Mouse (Mus musculus): Measurements from ENCODE around the gene 4930583I09Rik. TPM values are rescaled to one million over a fixed set of nuclear protein-coding genes. Genes with fewer than 3 reads are reported as not detected.

Gene 4930583I09Rik
- polyA plus RNA-seq, 1 experiment from 2014 or later, result not detected

- no peak for ATAC-seq (ENCODE audit: insufficient number of reproducible peaks, insufficient read depth, low FRiP score, low read depth)
- WGBS, result 85% methylated on average over 3 of the region's 3 CpGs
- H3K9ac ChIP-seq (ENCODE audit: low read length), result no peak overlapping the region
Observed at GRCm38 (mm10) chr17:64816298-64816697, 19.6 kb downstream of the 4930583I09Rik start.

GRCm38 (mm10) chr17:64815806-64816205 is 20.1 kb downstream of the 4930583I09Rik start:
- Histone ChIP-seq H3K4me2 (ENCODE audit: low read length) (no peak overlapping the region), H3K27me3 (ENCODE audit: control insufficient read depth, insufficient read depth, low read length) (no peaks in the 10 kb centered on the region), H3K4me3 (ENCODE audit: control insufficient read depth in 1 of 2, insufficient read depth in 1 of 2, low read depth in 1 of 2, low read length in 2 of 2) (no peak overlapping the region), H3K36me3 (ENCODE audit: control insufficient read depth, insufficient read depth, low read length) (no peaks in the 10 kb centered on the region), H3K9me3 (ENCODE audit: control insufficient read depth, low read length) (no peaks in the 10 kb centered on the region), H3K27ac (replicated peaks in 1 of 2; ENCODE audit: control insufficient read depth in 1 of 2, insufficient read depth in 1 of 2, low read depth in 2 of 2, low read length in 2 of 2) (no peak overlapping the region), H3K9ac (ENCODE audit: low read length) (no peak overlapping the region), H3K4me1 (ENCODE audit: control insufficient read depth in 2 of 2, insufficient read depth in 2 of 2, low read length in 2 of 2) (no peaks in the 10 kb centered on the region)
- 76% methylated on average over 2 of the region's 2 CpGs for WGBS
- ATAC-seq (ENCODE audit: insufficient number of reproducible peaks, insufficient read depth, low FRiP score, low read depth), result no peak

More at GRCm38 (mm10) chr17:64816298-64816697, 19.6 kb downstream of the 4930583I09Rik start:
- no peak overlapping the region for H3K4me3 ChIP-seq (ENCODE audit: control insufficient read depth in 1 of 2, insufficient read depth in 1 of 2, low read depth in 1 of 2, low read length in 2 of 2)
- no peak overlapping the region for H3K4me2 ChIP-seq (ENCODE audit: low read length)
- H3K9me3 ChIP-seq (ENCODE audit: control insufficient read depth, low read length), result no peaks in the 10 kb centered on the region
- no peaks in the 10 kb centered on the region for H3K27me3 ChIP-seq (ENCODE audit: control insufficient read depth, insufficient read depth, low read length)
- no peaks in the 10 kb centered on the region for H3K4me1 ChIP-seq (ENCODE audit: control insufficient read depth in 2 of 2, insufficient read depth in 2 of 2, low read length in 2 of 2)
- H3K36me3 ChIP-seq (ENCODE audit: control insufficient read depth, insufficient read depth, low read length), result no peaks in the 10 kb centered on the region
- H3K27ac ChIP-seq (replicated peaks in 1 of 2; ENCODE audit: control insufficient read depth in 1 of 2, insufficient read depth in 1 of 2, low read depth in 2 of 2, low read length in 2 of 2), result no peak overlapping the region

- Histone ChIP-seq H3K9me3 (ENCODE audit: control insufficient read depth, low read length) (no peaks in the 10 kb centered on the region), H3K36me3 (ENCODE audit: control insufficient read depth, insufficient read depth, low read length) (no peaks in the 10 kb centered on the region), H3K4me1 (ENCODE audit: control insufficient read depth in 2 of 2, insufficient read depth in 2 of 2, low read length in 2 of 2) (no peaks in the 10 kb centered on the region), H3K4me3 (ENCODE audit: control insufficient read depth in 1 of 2, insufficient read depth in 1 of 2, low read depth in 1 of 2, low read length in 2 of 2) (no peak overlapping the region), H3K27ac (replicated peaks in 1 of 2; ENCODE audit: control insufficient read depth in 1 of 2, insufficient read depth in 1 of 2, low read depth in 2 of 2, low read length in 2 of 2) (no peak overlapping the region), H3K4me2 (ENCODE audit: low read length) (no peak overlapping the region), H3K9ac (ENCODE audit: low read length) (no peak overlapping the region), H3K27me3 (ENCODE audit: control insufficient read depth, insufficient read depth, low read length) (no peaks in the 10 kb centered on the region)
- ATAC-seq (ENCODE audit: insufficient number of reproducible peaks, insufficient read depth, low FRiP score, low read depth), result no peak
- WGBS, result 82% methylated on average over 6 of the region's 6 CpGs
Observed at GRCm38 (mm10) chr17:64813568-64813967, 22.3 kb downstream of the 4930583I09Rik start.

GRCm38 (mm10) chr17:64806035-64806589 is 29.8 kb downstream of the 4930583I09Rik start:
- Histone ChIP-seq H3K9me3 (ENCODE audit: control insufficient read depth, low read length) (0 out of 2 replicates have a peak, but pooled peaks cover 5% of the 10 kb centered on the region), H3K36me3 (ENCODE audit: control insufficient read depth, insufficient read depth, low read length) (no peaks in the 10 kb centered on the region), H3K4me1 (ENCODE audit: control insufficient read depth in 2 of 2, insufficient read depth in 2 of 2, low read length in 2 of 2) (peaks cover 4 to 5% of the 10 kb centered on the region in 2 experiments; a peak in 3 of 4 replicates), H3K4me2 (ENCODE audit: low read length) (no peak overlapping the region), H3K27ac (replicated peaks in 1 of 2; ENCODE audit: control insufficient read depth in 1 of 2, insufficient read depth in 1 of 2, low read depth in 2 of 2, low read length in 2 of 2) (no peak overlapping the region), H3K27me3 (ENCODE audit: control insufficient read depth, insufficient read depth, low read length) (peaks cover 8% of the 10 kb centered on the region; the same call in 1 of the 2 replicates), H3K4me3 (ENCODE audit: control insufficient read depth in 1 of 2, insufficient read depth in 1 of 2, low read depth in 1 of 2, low read length in 2 of 2) (no peak overlapping the region), H3K9ac (ENCODE audit: low read length) (no peak overlapping the region)
- WGBS, result 39% methylated on average over 8 of the region's 8 CpGs
- no peak for ATAC-seq (ENCODE audit: insufficient number of reproducible peaks, insufficient read depth, low FRiP score, low read depth)

GRCm38 (mm10) chr17:64804375-64805124 is 31.3 kb downstream of the 4930583I09Rik start:
- H3K9me3 ChIP-seq (ENCODE audit: control insufficient read depth, low read length), result 0 out of 2 replicates have a peak, but pooled peaks cover 5% of the 10 kb centered on the region
- ATAC-seq (ENCODE audit: insufficient number of reproducible peaks, insufficient read depth, low FRiP score, low read depth), result no peak
- H3K4me2 ChIP-seq (ENCODE audit: low read length), result no peak overlapping the region
- no peak overlapping the region for H3K9ac ChIP-seq (ENCODE audit: low read length)
- peaks cover 8% of the 10 kb centered on the region; the same call in 1 of the 2 replicates for H3K27me3 ChIP-seq (ENCODE audit: control insufficient read depth, insufficient read depth, low read length)
- H3K36me3 ChIP-seq (ENCODE audit: control insufficient read depth, insufficient read depth, low read length), result no peaks in the 10 kb centered on the region
- peaks cover 4 to 5% of the 10 kb centered on the region in 2 experiments; a peak in 3 of 4 replicates for H3K4me1 ChIP-seq (ENCODE audit: control insufficient read depth in 2 of 2, insufficient read depth in 2 of 2, low read length in 2 of 2)
- no peak overlapping the region for H3K4me3 ChIP-seq (ENCODE audit: control insufficient read depth in 1 of 2, insufficient read depth in 1 of 2, low read depth in 1 of 2, low read length in 2 of 2)
- H3K27ac ChIP-seq (replicated peaks in 1 of 2; ENCODE audit: control insufficient read depth in 1 of 2, insufficient read depth in 1 of 2, low read depth in 2 of 2, low read length in 2 of 2), result no peak overlapping the region
- WGBS, result 80% methylated on average over 13 of the region's 13 CpGs

GRCm38 (mm10) chr17:64802956-64803275 is 33.0 kb downstream of the 4930583I09Rik start:
- Histone ChIP-seq H3K27me3 (ENCODE audit: control insufficient read depth, insufficient read depth, low read length) (peaks cover 8% of the 10 kb centered on the region; the same call in 1 of the 2 replicates), H3K9ac (ENCODE audit: low read length) (no peak overlapping the region), H3K4me3 (ENCODE audit: control insufficient read depth in 1 of 2, insufficient read depth in 1 of 2, low read depth in 1 of 2, low read length in 2 of 2) (no peak overlapping the region), H3K4me1 (ENCODE audit: control insufficient read depth in 2 of 2, insufficient read depth in 2 of 2, low read length in 2 of 2) (peaks cover 4 to 5% of the 10 kb centered on the region in 2 experiments; a peak in 3 of 4 replicates), H3K9me3 (ENCODE audit: control insufficient read depth, low read length) (0 out of 2 replicates have a peak, but pooled peaks cover 5% of the 10 kb centered on the region), H3K27ac (replicated peaks in 1 of 2; ENCODE audit: control insufficient read depth in 1 of 2, insufficient read depth in 1 of 2, low read depth in 2 of 2, low read length in 2 of 2) (no peak overlapping the region), H3K4me2 (ENCODE audit: low read length) (no peak overlapping the region), H3K36me3 (ENCODE audit: control insufficient read depth, insufficient read depth, low read length) (no peaks in the 10 kb centered on the region)
- no peak for ATAC-seq (ENCODE audit: insufficient number of reproducible peaks, insufficient read depth, low FRiP score, low read depth)
- 57% methylated on average over 7 of the region's 7 CpGs for WGBS

GRCm38 (mm10) chr17:64802168-64802955 is 33.5 kb downstream of the 4930583I09Rik start:
- Histone ChIP-seq H3K27ac (replicated peaks in 1 of 2; ENCODE audit: control insufficient read depth in 1 of 2, insufficient read depth in 1 of 2, low read depth in 2 of 2, low read length in 2 of 2) (no peak overlapping the region), H3K4me3 (ENCODE audit: control insufficient read depth in 1 of 2, insufficient read depth in 1 of 2, low read depth in 1 of 2, low read length in 2 of 2) (no peak overlapping the region), H3K4me1 (ENCODE audit: control insufficient read depth in 2 of 2, insufficient read depth in 2 of 2, low read length in 2 of 2) (peaks cover 4 to 5% of the 10 kb centered on the region in 2 experiments; a peak in 3 of 4 replicates), H3K9ac (ENCODE audit: low read length) (no peak overlapping the region), H3K36me3 (ENCODE audit: control insufficient read depth, insufficient read depth, low read length) (no peaks in the 10 kb centered on the region), H3K4me2 (ENCODE audit: low read length) (0 out of 2 replicates have a peak overlapping the region, but pooled peaks have one; percentile 6), H3K27me3 (ENCODE audit: control insufficient read depth, insufficient read depth, low read length) (peaks cover 8% of the 10 kb centered on the region; the same call in 1 of the 2 replicates), H3K9me3 (ENCODE audit: control insufficient read depth, low read length) (0 out of 2 replicates have a peak, but pooled peaks cover 5% of the 10 kb centered on the region)
- whole genome bisulfite sequencing, result 39% methylated on average over 11 of the region's 11 CpGs
- ATAC-seq (ENCODE audit: insufficient number of reproducible peaks, insufficient read depth, low FRiP score, low read depth), result peak; percentile 45; the same call in 1 of the 2 replicates

Data from heart, embryonic 14.5 days (tissue).